Mouse (Mus musculus): Measurements from ENCODE around the gene Aunip.
A peak's percentile ranks its signal among the peaks of the same experiment; 100 is the strongest.

The Aunip gene

GRCm38 (mm10) chr4:134515614-134516013 lies 4.8 kb downstream of the Aunip start:
- DNase-seq (ENCODE audit: low read depth, low spot score): no peak

GRCm38 (mm10) chr4:134516981-134517380 lies 6.2 kb downstream of the Aunip start:
- peak; percentile 91 for DNase-seq (ENCODE audit: low read depth, low spot score)

- DNase-seq (ENCODE audit: low read depth, low spot score): peak; percentile 79
Observed at GRCm38 (mm10) chr4:134517719-134518118, 6.9 kb downstream of the Aunip start.

- DNase-seq (ENCODE audit: low read depth, low spot score): peak; percentile 63
Observed at GRCm38 (mm10) chr4:134518541-134518940, 7.7 kb downstream of the Aunip start.

GRCm38 (mm10) chr4:134519281-134519680 lies 8.5 kb downstream of the Aunip start:
- DNase-seq (ENCODE audit: low read depth, low spot score): peak; percentile 64

- DNase-seq (ENCODE audit: low read depth, low spot score): no peak
Observed at GRCm38 (mm10) chr4:134523447-134523846, 12.6 kb downstream of the Aunip start.

- DNase-seq (ENCODE audit: low read depth, low spot score): no peak
Observed at GRCm38 (mm10) chr4:134525806-134526205, 15.0 kb downstream of the Aunip start.

GRCm38 (mm10) chr4:134526220-134526619 lies 15.4 kb downstream of the Aunip start:
- no peak for DNase-seq (ENCODE audit: low read depth, low spot score)

GRCm38 (mm10) chr4:134532928-134533327 lies 22.1 kb downstream of the Aunip start:
- no peak for DNase-seq (ENCODE audit: low read depth, low spot score)

- no peak for DNase-seq (ENCODE audit: low read depth, low spot score)
Observed at GRCm38 (mm10) chr4:134533421-134533820, 22.6 kb downstream of the Aunip start.

GRCm38 (mm10) chr4:134534124-134534886 lies 23.5 kb downstream of the Aunip start:
- DNase-seq (ENCODE audit: low read depth, low spot score): peak; percentile 54

- peak; percentile 99 for DNase-seq (ENCODE audit: low read depth, low spot score)
Observed at GRCm38 (mm10) chr4:134534932-134535786, 24.4 kb downstream of the Aunip start, which contains the start of gene Mtfr1l. Gene Mtfr1l, minus strand, starts transcription at chr4:134535387.

GRCm38 (mm10) chr4:134535787-134536151 lies 25.0 kb downstream of the Aunip start:
- DNase-seq (ENCODE audit: low read depth, low spot score): peak; percentile 88

- peak; percentile 44 for DNase-seq (ENCODE audit: low read depth, low spot score)
Observed at GRCm38 (mm10) chr4:134538997-134539580, 28.3 kb downstream of the Aunip start.

GRCm38 (mm10) chr4:134542726-134543125 lies 31.9 kb downstream of the Aunip start:
- DNase-seq (ENCODE audit: low read depth, low spot score): no peak

GRCm38 (mm10) chr4:134543261-134543660 lies 32.5 kb downstream of the Aunip start:
- DNase-seq (ENCODE audit: low read depth, low spot score): peak; percentile 95

GRCm38 (mm10) chr4:134546814-134547705 lies 36.3 kb downstream of the Aunip start:
- peak; percentile 79 for DNase-seq (ENCODE audit: low read depth, low spot score)

- peak; percentile 69 for DNase-seq (ENCODE audit: low read depth, low spot score)
Observed at GRCm38 (mm10) chr4:134548169-134548938, 37.6 kb downstream of the Aunip start.

- DNase-seq (ENCODE audit: low read depth, low spot score): no peak
Observed at GRCm38 (mm10) chr4:134549899-134550298, 39.1 kb downstream of the Aunip start.
